Mouse (Mus musculus) erythroblast, embryonic 14.5 days (primary cell): ENCODE data around the gene Erbb3.

Experiments used
- GATA1 ChIP-seq: IDR thresholded peaks from 2 replicates; pipeline ENCODE4 v1.6.1; 2012; ENCODE audit warnings: low read length, inconsistent platforms, mixed read lengths
- TAL1 ChIP-seq: IDR thresholded peaks from 3 replicates; pipeline ENCODE4 v1.6.1; 2012; ENCODE audit warnings: low read length, inconsistent platforms, mixed read lengths

- TF ChIP-seq GATA1 (peak; percentile 73), TAL1 (peak; percentile 80)
Measured at GRCm38 (mm10) chr10:128627398-128628317, 38.2 kb upstream of the Erbb3 start.
